In genomic region chr13:12519955-12520584, GRCm38 (mm10) we compare ENCODE assay signal across 8 mouse cellular contexts. TPM values are rescaled to one million over a fixed set of nuclear protein-coding genes. Genes with fewer than 3 reads are reported as not detected.
DNase-seq lines count a peak whose midpoint lies in the region; ATAC-seq and TF ChIP-seq lines count a peak whose summit lies in the region.

TSS of gene Edaradd (minus strand) at chr13:12520438.

- H3K9ac ChIP-seq in embryonic facial prominence, embryonic 12.5 days, result peak within 1 kb of the TSS; percentile 49
- peak within 1 kb of the TSS; percentile 43; the same call in 1 of the 2 replicates for H3K9ac ChIP-seq in liver, embryonic 13.5 days
- peak within 1 kb of the TSS; percentile 52 for H3K9ac ChIP-seq in stomach, embryonic 14.5 days (replicated peaks; ENCODE audit: low read depth, low read length)

- peak; percentile 24 to 52 for DNase-seq in cerebellum, postnatal 25 days
- DNase-seq in cerebellum, adult 9-11 months, result no peak
- peak; percentile 82 for DNase-seq in heart, embryonic 10.5 days (ENCODE audit: low spot score)
- DNase-seq in kidney, adult 2 months, result peak; percentile 68
- DNase-seq in liver, embryonic 13.5 days, result no peak

- H3K9me3 ChIP-seq in embryonic facial prominence, embryonic 12.5 days, result no peaks in the 10 kb centered on the region
- no peaks in the 10 kb centered on the region for H3K9me3 ChIP-seq in heart, embryonic 10.5 days
- no peaks in the 10 kb centered on the region for H3K9me3 ChIP-seq in liver, embryonic 13.5 days (replicated peaks)
- no peaks in the 10 kb centered on the region for H3K9me3 ChIP-seq in stomach, embryonic 14.5 days (ENCODE audit: control insufficient read depth, low read depth, low read length)

- TF ChIP-seq CTCF in kidney, adult 2 months (conservative IDR thresholded peaks at IDR 0.05; ENCODE audit: insufficient read depth, insufficient read length, low read depth, low read length), result peak; percentile 42

- H3K4me2 ChIP-seq in embryonic facial prominence, embryonic 12.5 days (replicated peaks), result peak within 1 kb of the TSS; percentile 86
- peak within 1 kb of the TSS; percentile 66 for H3K4me2 ChIP-seq in liver, embryonic 13.5 days
- H3K4me2 ChIP-seq in stomach, embryonic 14.5 days (replicated peaks; ENCODE audit: low read depth, low read length), result peak within 1 kb of the TSS; percentile 94

- H3K4me1 ChIP-seq in embryonic facial prominence, embryonic 12.5 days, result no peaks in the 10 kb centered on the region
- no peaks in the 10 kb centered on the region for H3K4me1 ChIP-seq in heart, embryonic 10.5 days
- H3K4me1 ChIP-seq in kidney, adult 2 months (ENCODE audit: control insufficient read depth, insufficient read depth, low read length), result no peaks in the 10 kb centered on the region
- H3K4me1 ChIP-seq in liver, embryonic 13.5 days (replicated peaks), result 0 out of 2 replicates have a peak, but pooled peaks cover 4% of the 10 kb centered on the region
- no peaks in the 10 kb centered on the region for H3K4me1 ChIP-seq in stomach, embryonic 14.5 days (ENCODE audit: control insufficient read depth, insufficient read depth, low read length)

- H3K4me3 ChIP-seq in embryonic facial prominence, embryonic 12.5 days, result peak within 1 kb of the TSS; percentile 44
- H3K4me3 ChIP-seq in heart, embryonic 10.5 days, result peak within 1 kb of the TSS; percentile 71
- H3K4me3 ChIP-seq in kidney, adult 2 months (ENCODE audit: insufficient read depth, low read depth, low read length), result peak within 1 kb of the TSS; percentile 65
- H3K4me3 ChIP-seq in liver, embryonic 13.5 days (replicated peaks), result peak within 1 kb of the TSS; percentile 51
- H3K4me3 ChIP-seq in stomach, embryonic 14.5 days (ENCODE audit: low read depth, low read length), result peak within 1 kb of the TSS; percentile 56

- no peaks in the 10 kb centered on the region for H3K36me3 ChIP-seq in embryonic facial prominence, embryonic 12.5 days
- no peaks in the 10 kb centered on the region for H3K36me3 ChIP-seq in heart, embryonic 10.5 days
- H3K36me3 ChIP-seq in kidney, adult 2 months (ENCODE audit: control insufficient read depth, insufficient read depth, low read length), result no peaks in the 10 kb centered on the region
- H3K36me3 ChIP-seq in liver, embryonic 13.5 days, result no peaks in the 10 kb centered on the region
- no peaks in the 10 kb centered on the region for H3K36me3 ChIP-seq in stomach, embryonic 14.5 days (ENCODE audit: control insufficient read depth, insufficient read depth, low read length)

- 0 out of 2 replicates have a peak, but pooled peaks cover 2% of the 10 kb centered on the region for H3K27me3 ChIP-seq in embryonic facial prominence, embryonic 12.5 days
- peaks cover 37% of the 10 kb centered on the region for H3K27me3 ChIP-seq in heart, embryonic 10.5 days (ENCODE audit: insufficient read depth, poor library complexity, severe bottlenecking)
- H3K27me3 ChIP-seq in kidney, adult 2 months (replicated peaks; ENCODE audit: control insufficient read depth, insufficient read depth, low read length), result no peaks in the 10 kb centered on the region
- peaks cover 41% of the 10 kb centered on the region for H3K27me3 ChIP-seq in liver, embryonic 13.5 days
- no peaks in the 10 kb centered on the region for H3K27me3 ChIP-seq in stomach, embryonic 14.5 days (ENCODE audit: control insufficient read depth, insufficient read depth, low read length)

- H3K27ac ChIP-seq in embryonic facial prominence, embryonic 12.5 days, result no peak within 1 kb of the TSS; the same call in 1 of the 2 replicates
- peak within 1 kb of the TSS; percentile 80 for H3K27ac ChIP-seq in heart, embryonic 10.5 days
- H3K27ac ChIP-seq in kidney, adult 2 months (ENCODE audit: insufficient read depth, low read depth, low read length), result no peak within 1 kb of the TSS
- H3K27ac ChIP-seq in liver, embryonic 13.5 days, result no peak within 1 kb of the TSS
- H3K27ac ChIP-seq in stomach, embryonic 14.5 days (ENCODE audit: low read length), result peak within 1 kb of the TSS; percentile 58; the same call in 1 of the 2 replicates

- under 1% methylated on average over 35 of the region's 35 CpGs for WGBS in embryonic facial prominence, embryonic 12.5 days
- WGBS in heart, embryonic 10.5 days, result under 1% methylated on average over 35 of the region's 35 CpGs
- 1% methylated on average over 35 of the region's 35 CpGs for WGBS in kidney, adult 2 months
- WGBS in liver, embryonic 13.5 days (ENCODE audit: insufficient replicate concordance), result under 1% methylated on average over 35 of the region's 35 CpGs
- under 1% methylated on average over 35 of the region's 35 CpGs for WGBS in stomach, embryonic 14.5 days

- peak; percentile 70; the same call in 1 of the 2 replicates for ATAC-seq in embryonic facial prominence, embryonic 12.5 days (ENCODE audit: insufficient number of reproducible peaks, insufficient read depth, low FRiP score, low TSS enrichment)
- ATAC-seq in liver, embryonic 13.5 days (ENCODE audit: low read depth), result peak; percentile 51; the same call in 1 of the 2 replicates
- ATAC-seq in monocyte, adult 5-6 weeks (replicated peaks; ENCODE audit: insufficient number of reproducible peaks, low FRiP score, low TSS enrichment, poor library complexity, severe bottlenecking), result 0 out of 2 replicates have a peak, but pooled peaks have one; percentile 48
- peak; percentile 87 for ATAC-seq in stomach, embryonic 14.5 days (ENCODE audit: insufficient number of reproducible peaks, insufficient read depth, low FRiP score, low read depth)

- TF ChIP-seq POLR2A in kidney, adult 2 months (IDR thresholded peaks at IDR 0.05; ENCODE audit: low read depth, low read length), result no peak

RNA-seq across cellular contexts. Expression of gene Edaradd, which starts in this region (rescaled TPM):
- 4.1 and 4.6 TPM in 2 replicates for polyA plus RNA-seq in embryonic facial prominence, embryonic 12.5 days (2016; fragmentation: Nextera tagmentation; extraction: Ambion mirVana)
- polyA plus RNA-seq in heart, embryonic 10.5 days (2016; fragmentation: Nextera tagmentation; extraction: Ambion mirVana), result 0.39 and 0.67 TPM in 2 replicates
- 0.53 and 0.55 TPM in 2 replicates for polyA plus RNA-seq in kidney, adult 2 months (2012; rRNA removed)
- 0.06 TPM in 2 replicates for polyA plus RNA-seq in liver, embryonic 13.5 days (2015; fragmentation: Nextera tagmentation; extraction: Ambion mirVana)
- 0.43 to 1.3 TPM (median 1.1 TPM) in 3 replicates for total RNA-seq in monocyte, adult 5-6 weeks (2017)
- polyA plus RNA-seq in stomach, embryonic 14.5 days (2014; fragmentation: Nextera tagmentation; extraction: Ambion mirVana), result 3.2 and 3.3 TPM in 2 replicates

Comparison
In these comparisons a context has a peak if more than half of its experiments do, and no peak if none do; other contexts are left out.
1. DNase-seq: peak in cerebellum, postnatal 25 days (2 of 2); none in cerebellum, adult 9-11 months (single experiment) and liver, embryonic 13.5 days (single experiment).
2. Peak in DNase-seq, H3K4me3 ChIP-seq and H3K27ac ChIP-seq in heart, embryonic 10.5 days; RNA of the gene not detected or under 1 TPM.
3. Peak in DNase-seq and H3K4me3 ChIP-seq in kidney, adult 2 months; RNA of the gene not detected or under 1 TPM.
4. Peak in ATAC-seq, H3K4me3 ChIP-seq, H3K9ac ChIP-seq and H3K4me2 ChIP-seq in liver, embryonic 13.5 days; RNA of the gene not detected or under 1 TPM.
5. Peak in every context shown above with its lines, with median percentiles within 50 percentile points of each other: ATAC-seq, H3K4me2 ChIP-seq, H3K4me3 ChIP-seq and H3K9ac ChIP-seq.